Mouse (Mus musculus) gastrocnemius, postnatal 4 days (tissue): Measurements from ENCODE around the gene Nupr1l. TPM values are rescaled to one million over a fixed set of nuclear protein-coding genes. Genes with fewer than 3 reads are reported as not detected.
"Not testable (repeated sequence)": the region's sequence is repeated elsewhere in the genome, so short reads cannot be mapped to it uniquely, and the experiment has no call there.

Source experiments
- DNase-seq, 2 experiments: peaks; one replicate each; pipeline ENCODE4 v3.0.0; 2021 to 2022; ENCODE audit warnings: low spot score in 2 of 2, mixed read lengths in 2 of 2
- long read RNA-seq, 2 experiments: library from polyadenylated mRNA; stranded (forward); transcript quantifications; one replicate each; pipeline ENCODE4 v2.0.0; 2021
- total RNA-seq, 2 experiments: library from RNA; stranded (reverse); gene quantifications; 2 replicates each; pipeline ENCODE4 v1.2.3; 2021

Nupr1l gene
- total RNA-seq: 1 to 10 TPM; 1.5 to 1.8 TPM
- long read RNA-seq, experiment 1: 0 reads
- long read RNA-seq, experiment 2, partial matches to known transcripts: 0 of 1 reads
- long read RNA-seq, experiment 2, other reads (novel, unspliced or antisense): 0 of 1 reads

DNA sequence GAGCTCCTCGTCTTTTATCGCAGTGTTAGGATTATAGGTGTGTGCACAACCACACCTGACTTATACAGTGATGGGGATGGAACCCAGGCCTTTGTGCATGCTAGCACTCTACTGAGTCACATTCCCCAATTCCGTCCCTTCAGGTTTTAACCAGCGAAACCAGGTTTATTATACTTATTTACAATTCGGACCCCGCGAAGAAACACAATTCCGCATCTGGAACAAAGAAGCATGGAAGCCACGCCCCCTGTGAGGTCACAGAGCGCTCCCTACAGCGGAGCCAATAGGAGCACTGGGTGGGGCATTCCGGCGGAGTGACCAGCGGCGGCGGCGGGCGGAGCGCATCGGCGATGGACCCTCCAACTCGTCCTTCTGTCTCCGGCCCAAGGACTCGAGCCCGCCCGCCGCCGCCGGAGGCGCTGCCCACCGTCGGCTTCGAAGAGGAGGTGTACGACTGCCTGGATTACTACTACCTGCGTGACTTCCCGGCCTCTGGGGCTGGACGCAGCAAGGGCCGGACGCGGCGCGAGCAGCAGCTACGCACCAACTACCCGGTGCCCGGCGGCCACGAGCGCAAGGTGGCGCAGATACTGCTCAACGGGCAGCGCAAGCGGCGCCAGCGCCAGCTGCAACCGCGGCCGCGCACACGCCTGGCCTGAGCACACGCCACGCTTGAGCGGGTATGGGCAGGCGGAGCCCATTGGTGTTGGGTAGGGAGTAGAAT is at the start of gene Nupr1l:
Gene Nupr1l (plus strand): TSS at position 299 of the 724 bp plus-strand sequence.
- DNase-seq: peak; percentile 79 to 91

GRCm38 (mm10) chr5:129862325-129862724 is 46.0 kb upstream of the Nupr1l start:
- DNase-seq: no peak

DNA sequence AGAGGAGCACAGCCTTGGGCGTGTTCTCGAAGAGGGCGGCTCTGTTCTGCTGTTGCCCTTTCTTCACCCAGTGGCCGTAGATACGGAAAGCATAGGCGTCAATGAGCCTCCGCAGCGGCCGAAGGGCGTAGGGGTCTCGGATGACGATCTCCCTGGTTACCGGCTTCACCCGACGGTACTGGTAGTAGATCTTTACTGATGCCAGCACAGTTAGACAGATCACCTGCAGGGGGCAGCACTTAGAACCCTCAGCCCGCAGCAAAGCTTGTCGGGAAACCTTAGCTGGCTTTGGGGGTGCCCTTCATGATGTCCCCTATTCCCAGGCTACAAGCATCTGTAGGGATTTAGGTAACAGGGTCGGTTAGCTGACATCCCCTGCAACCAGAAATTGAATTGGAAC is 43.9 kb upstream of the Nupr1l start:
- DNase-seq: peak in 1 of 2 experiments; percentile 49

DNA sequence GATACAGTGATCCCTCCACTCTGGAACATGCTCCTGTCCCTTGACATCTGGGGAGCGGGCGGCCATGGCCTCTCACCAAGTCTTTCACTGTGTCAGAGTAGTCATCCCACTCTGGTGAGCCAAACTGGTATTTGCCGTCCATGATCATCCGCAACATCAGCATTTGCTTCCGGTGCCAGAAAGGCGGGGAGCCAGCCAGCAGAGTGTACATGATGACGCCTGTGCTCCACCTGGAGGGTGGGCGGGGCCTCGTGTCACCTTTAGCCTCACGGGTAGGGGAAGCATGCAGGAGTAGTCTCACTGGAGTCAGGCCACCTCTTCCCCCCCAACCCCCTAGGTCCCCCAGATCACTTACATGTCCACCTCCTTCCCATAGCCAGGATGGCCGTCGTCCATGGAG is 42.5 kb upstream of the Nupr1l start:
- no peak for DNase-seq

GRCm38 (mm10) chr5:129869238-129869995 is 38.9 kb upstream of the Nupr1l start:
- DNase-seq: no peak

GRCm38 (mm10) chr5:129871238-129871637 is 37.1 kb upstream of the Nupr1l start:
- DNase-seq: no peak

- no peak for DNase-seq
These were observed 34.4 kb upstream of the Nupr1l start for GRCm38 (mm10) chr5:129873942-129874341.

GRCm38 (mm10) chr5:129875098-129875497 is 33.2 kb upstream of the Nupr1l start:
- no peak for DNase-seq

GRCm38 (mm10) chr5:129877731-129878455 is 30.4 kb upstream of the Nupr1l start:
- DNase-seq: no peak

- peak in 1 of 2 experiments; percentile 61 for DNase-seq
These were observed 29.4 kb upstream of the Nupr1l start for GRCm38 (mm10) chr5:129878946-129879345.

- DNase-seq: no peak
These were observed 28.5 kb upstream of the Nupr1l start for GRCm38 (mm10) chr5:129879888-129880287.

- no peak for DNase-seq
These were observed 22.1 kb upstream of the Nupr1l start for GRCm38 (mm10) chr5:129886271-129886670.

GRCm38 (mm10) chr5:129886911-129887636 is 21.3 kb upstream of the Nupr1l start, which contains the start of gene Chchd2:
Gene Chchd2, minus strand, starts transcription at chr5:129887470.
- DNase-seq: peak; percentile 66 to 89

DNA sequence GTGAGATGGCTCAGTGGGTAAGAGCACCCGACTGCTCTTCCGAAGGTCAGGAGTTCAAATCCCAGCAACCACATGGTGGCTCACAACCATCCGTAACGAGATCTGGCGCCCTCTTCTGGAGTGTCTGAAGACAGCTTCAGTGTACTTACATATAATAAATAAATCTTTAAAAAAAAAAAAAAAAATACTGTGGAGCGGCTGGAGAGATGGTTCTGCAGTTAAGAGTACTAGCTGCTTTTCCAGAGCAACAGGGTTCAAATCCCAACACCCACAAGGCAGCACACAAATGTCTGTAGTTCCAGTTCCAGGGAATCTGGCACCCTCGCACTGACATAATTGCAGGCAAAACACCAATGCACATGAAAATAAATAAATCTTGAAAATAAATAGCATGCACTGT is 17.9 kb upstream of the Nupr1l start:
- not testable (repeated sequence) for DNase-seq

DNA sequence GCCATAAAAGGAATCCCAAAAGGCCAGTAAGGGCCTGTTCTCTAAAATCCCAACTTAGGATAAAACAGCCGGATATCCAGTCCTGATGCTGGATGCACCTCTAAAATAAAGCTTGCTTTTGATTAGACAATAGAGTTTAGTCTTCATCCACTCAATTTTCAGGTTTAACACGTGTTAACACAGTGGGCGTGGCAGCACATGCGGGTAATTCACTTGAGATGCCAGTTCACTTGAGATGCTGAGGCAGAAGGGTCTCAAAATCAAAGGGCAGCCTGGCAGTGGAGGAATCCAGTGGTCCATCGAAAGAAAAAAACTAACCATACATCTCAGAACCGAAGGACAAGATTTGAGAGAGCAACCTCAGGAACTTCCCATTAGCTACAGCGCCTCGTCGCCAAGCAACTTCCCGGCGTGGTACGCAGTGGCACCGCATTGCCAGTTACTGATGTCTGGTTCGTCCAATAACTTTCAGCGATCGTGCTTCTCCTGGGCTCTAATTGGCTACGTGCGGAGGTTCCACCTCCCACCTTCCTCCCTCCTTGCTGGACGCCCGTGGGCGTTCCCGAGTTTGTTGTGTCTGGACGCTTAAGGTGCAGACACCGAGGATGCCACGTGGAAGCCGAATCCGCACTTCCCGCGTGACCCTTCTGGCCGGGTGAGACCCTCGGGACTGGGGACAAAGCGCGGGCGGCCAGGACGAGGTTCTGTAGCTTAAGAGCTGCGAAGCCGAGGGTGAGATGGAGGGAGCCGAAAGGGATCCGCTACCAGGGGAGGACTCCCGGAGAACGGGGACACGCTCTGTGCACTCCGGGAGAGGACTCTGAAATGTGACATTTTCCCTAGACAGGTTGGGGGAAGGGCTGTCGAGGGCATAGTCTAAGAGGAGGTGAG is 12.9 kb upstream of the Nupr1l start, which contains the start of gene Zbed5:
Gene Zbed5 (plus strand): TSS at position 526 of the 891 bp plus-strand sequence.
- DNase-seq: peak; percentile 48 to 82

GRCm38 (mm10) chr5:129898449-129898848 is 9.9 kb upstream of the Nupr1l start, which contains the start of gene Phkg1:
Gene Phkg1, minus strand, starts transcription at chr5:129898549.
- DNase-seq: no peak

GRCm38 (mm10) chr5:129907775-129908174 is 565 bp upstream of the Nupr1l start:
- no peak for DNase-seq

DNA sequence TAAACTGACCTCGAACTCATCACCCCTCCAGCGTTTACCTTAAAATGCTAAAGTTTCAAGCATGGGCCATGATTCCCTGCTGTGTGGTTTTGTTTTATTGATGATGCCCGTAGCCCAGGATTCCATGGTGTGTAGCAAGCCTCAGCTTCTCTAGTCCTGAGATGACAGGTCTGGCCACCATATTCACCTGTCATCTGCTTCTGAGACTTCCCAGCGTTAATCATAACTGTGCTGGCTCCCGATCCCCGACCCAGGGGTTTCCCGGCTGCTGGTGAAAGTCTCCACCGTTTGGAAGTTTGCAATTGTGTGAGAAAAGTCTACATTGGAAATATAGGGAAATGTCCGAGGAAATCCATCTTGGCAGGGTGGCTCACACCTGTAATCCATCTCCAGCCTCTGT is 807 bp downstream of the Nupr1l start:
- no peak for DNase-seq

GRCm38 (mm10) chr5:129909591-129909990 is 1.3 kb downstream of the Nupr1l start:
- DNase-seq: no peak

GRCm38 (mm10) chr5:129914024-129914423 is 5.7 kb downstream of the Nupr1l start:
- no peak for DNase-seq
